15 mouse cellular contexts compared by ENCODE assay signal in the genomic region with DNA sequence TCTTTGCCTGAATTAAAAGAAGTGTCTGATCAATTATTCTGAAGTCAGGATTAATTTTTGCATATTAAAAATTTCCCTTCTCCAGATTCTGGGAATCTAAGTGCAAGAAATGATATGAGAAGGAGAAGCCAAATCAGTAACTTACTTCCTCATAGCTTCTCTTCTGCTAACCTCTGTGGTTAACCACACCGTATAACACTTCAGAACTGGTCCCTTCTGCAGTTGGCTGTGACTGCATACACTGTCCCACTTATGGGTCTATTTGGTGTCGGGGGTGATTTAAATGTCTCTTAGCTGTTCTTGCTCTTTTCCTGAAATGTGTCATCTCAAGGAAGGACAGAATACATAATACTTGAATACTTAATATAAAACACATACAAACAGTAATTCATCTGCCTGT.
"Had no signal": no experiment of that assay in that cellular context is flagged by ENCODE, and none has a peak within 500 bp of the region (broad histone marks: within the 10 kb centered on the region; RNA-seq: fewer than 3 reads in every experiment).

No protein-coding gene starts in this region.

- H3K4me1 ChIP-seq: kidney, embryonic 15.5 days; liver, embryonic 15.5 days; midbrain, embryonic 12.5 days; neural tube, embryonic 15.5 days had no signal

- H3K9me3 ChIP-seq: kidney, embryonic 15.5 days; limb, embryonic 10.5 days; liver, embryonic 15.5 days; midbrain, embryonic 12.5 days; neural tube, embryonic 15.5 days had no signal

- H3K36me3 ChIP-seq: kidney, embryonic 15.5 days; limb, embryonic 10.5 days; liver, embryonic 15.5 days; midbrain, embryonic 12.5 days; neural tube, embryonic 15.5 days had no signal

- H3K27me3 ChIP-seq: kidney, embryonic 15.5 days; liver, embryonic 15.5 days; midbrain, embryonic 12.5 days; neural tube, embryonic 15.5 days had no signal

- DNase-seq: kidney, adult 2 months; kidney, postnatal 14 days; lung, adult 2 months; lung, postnatal 4 days; right cerebral cortex, adult 18-20 months; right cerebral cortex, postnatal 25 days; thymus, postnatal 4 days had no signal

- H3K9ac ChIP-seq: kidney, embryonic 15.5 days; liver, embryonic 15.5 days; midbrain, embryonic 12.5 days; neural tube, embryonic 15.5 days had no signal

- H3K27ac ChIP-seq: kidney, embryonic 15.5 days; limb, embryonic 10.5 days; liver, embryonic 15.5 days; midbrain, embryonic 12.5 days; neural tube, embryonic 15.5 days; stomach, postnatal 0 days had no signal

- H3K4me3 ChIP-seq: kidney, embryonic 15.5 days; limb, embryonic 10.5 days; liver, embryonic 15.5 days; midbrain, embryonic 12.5 days; neural tube, embryonic 15.5 days had no signal

- H3K4me2 ChIP-seq: kidney, embryonic 15.5 days; liver, embryonic 11.5 days; liver, embryonic 15.5 days; midbrain, embryonic 12.5 days; neural tube, embryonic 15.5 days had no signal

- ATAC-seq: lung, postnatal 0 days had no signal
